Mouse (Mus musculus) cortical plate, adult 2 months (tissue): ENCODE results near the gene Ppp1r9b.

Source experiments
- CTCF ChIP-seq: fragments of 200-500 bp; IDR thresholded peaks from 2 replicates; pipeline ENCODE4 v1.5.1; 2011; ENCODE audit warnings: mild to moderate bottlenecking, control low read depth, low read length; ENCODE audit not compliant: insufficient read depth; ENCODE audit errors: extremely low read depth
- POLR2A ChIP-seq: fragments of 200-500 bp; IDR thresholded peaks from 2 replicates; pipeline ENCODE4 v1.6.1; 2011; ENCODE audit warnings: mild to moderate bottlenecking, low read length, control low read depth; ENCODE audit not compliant: insufficient read depth; ENCODE audit errors: extremely low read depth

GRCm38 (mm10) chr11:94957693-94958064 is 33.2 kb upstream of the Ppp1r9b start:
- TF ChIP-seq POLR2A (no peak), CTCF (no peak)
